Mouse (Mus musculus) layer of hippocampus, postnatal 25 days (tissue): Measurements from ENCODE around the gene Kif22. TPM values are rescaled to one million over a fixed set of nuclear protein-coding genes. Genes with fewer than 3 reads are reported as not detected.

Experiments used
- DNase-seq, 2 experiments: peaks; one replicate each; pipeline ENCODE4 v3.0.0; 2022; ENCODE audit warnings: mixed read lengths in 2 of 2, low spot score in 1 of 2; ENCODE audit errors: extremely low spot score in 1 of 2
- total RNA-seq, 2 experiments: library from RNA; stranded (reverse); gene quantifications; 2 replicates each; pipeline ENCODE4 v1.2.3; 2021

Gene Kif22
- total RNA-seq, 2 experiments from 2014 or later, result 6.7 to 8.7 TPM

DNA sequence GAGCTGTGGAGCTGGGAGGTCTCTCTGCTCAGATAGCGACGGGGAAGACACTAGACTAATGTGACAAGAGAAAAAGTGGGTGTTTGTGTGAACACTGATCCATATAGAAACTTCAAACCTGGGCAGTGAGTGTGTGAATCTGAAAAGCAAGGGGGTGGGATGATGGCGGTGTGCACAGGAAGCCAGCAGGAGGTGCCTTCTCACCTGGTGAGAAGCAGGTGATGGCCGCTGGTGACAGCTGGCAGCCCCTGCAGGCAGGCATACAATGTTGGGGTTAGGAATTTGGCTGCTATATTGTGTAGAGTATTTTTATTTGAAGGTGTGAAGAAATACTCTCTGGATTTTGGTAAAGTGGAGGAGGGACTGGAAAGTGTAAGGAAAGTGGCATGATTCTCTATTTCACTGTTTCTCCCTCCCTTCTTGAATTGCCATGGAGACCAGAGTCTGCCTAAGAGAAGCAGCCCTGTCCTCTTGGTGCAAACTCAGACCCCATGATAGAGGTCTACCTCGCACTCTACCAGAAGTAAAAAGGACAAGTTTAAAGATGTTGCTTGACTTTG lies 12.8 kb upstream of the Kif22 start:
- no peak for DNase-seq

DNA sequence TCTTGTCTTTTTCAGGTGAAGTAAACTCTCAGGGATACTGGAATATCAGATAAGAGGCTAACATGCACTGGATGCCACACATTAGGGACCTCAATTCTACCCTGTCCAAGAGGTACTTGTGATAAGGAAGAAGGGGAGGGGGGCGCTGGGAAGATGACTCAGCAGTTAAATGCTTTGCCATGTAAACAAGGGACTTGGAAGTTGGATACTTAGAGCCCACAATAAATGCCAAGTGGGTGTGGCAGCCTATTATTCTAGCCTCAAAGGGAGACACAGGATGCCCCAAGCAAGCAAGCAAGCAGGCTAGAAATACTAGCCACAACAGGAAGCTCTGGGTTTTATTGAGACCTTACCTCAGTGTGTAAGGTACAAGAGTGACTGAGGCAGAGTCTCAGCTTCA lies 11.0 kb downstream of the Kif22 start:
- DNase-seq, result no peak

DNA sequence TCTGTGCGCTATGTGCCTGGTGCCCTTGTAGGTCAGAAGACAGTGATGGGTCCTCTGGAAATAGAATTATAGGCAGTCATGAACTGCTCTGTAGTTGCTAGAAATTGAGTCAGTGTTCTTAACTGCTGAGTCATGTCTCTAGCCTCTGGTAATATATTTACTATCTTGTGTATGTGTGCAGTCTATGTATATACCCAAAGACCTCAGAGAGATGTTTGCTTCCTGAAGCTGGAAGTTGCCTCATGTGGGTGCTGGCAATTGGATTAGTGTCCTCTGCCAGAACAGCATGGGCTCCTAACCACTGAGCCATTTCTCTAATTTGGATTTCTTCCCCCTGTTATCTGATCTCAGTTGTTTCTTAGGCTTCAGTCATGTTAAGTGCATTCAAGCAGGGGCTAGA lies 12.1 kb downstream of the Kif22 start:
- no peak for DNase-seq

DNA sequence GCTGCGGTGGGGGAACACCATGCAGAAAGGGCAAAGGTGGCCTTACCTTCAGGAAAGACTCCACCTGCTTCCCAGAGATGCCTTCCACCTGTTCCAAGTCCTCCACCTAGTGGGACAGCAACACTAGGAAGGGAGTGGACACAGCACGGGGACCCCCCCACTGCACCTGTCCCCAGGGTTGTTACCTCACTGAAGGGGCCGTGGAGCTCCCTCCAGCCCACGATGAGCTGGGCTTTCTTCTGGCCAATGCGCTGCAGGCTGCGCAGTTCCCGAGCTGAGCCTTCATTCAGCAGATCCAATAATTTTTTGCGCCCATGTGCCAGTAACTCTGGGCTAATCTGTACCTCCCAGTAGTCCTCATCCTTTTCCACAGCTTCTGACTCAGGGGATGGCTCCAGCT lies 14.4 kb downstream of the Kif22 start:
- DNase-seq, result no peak

DNA sequence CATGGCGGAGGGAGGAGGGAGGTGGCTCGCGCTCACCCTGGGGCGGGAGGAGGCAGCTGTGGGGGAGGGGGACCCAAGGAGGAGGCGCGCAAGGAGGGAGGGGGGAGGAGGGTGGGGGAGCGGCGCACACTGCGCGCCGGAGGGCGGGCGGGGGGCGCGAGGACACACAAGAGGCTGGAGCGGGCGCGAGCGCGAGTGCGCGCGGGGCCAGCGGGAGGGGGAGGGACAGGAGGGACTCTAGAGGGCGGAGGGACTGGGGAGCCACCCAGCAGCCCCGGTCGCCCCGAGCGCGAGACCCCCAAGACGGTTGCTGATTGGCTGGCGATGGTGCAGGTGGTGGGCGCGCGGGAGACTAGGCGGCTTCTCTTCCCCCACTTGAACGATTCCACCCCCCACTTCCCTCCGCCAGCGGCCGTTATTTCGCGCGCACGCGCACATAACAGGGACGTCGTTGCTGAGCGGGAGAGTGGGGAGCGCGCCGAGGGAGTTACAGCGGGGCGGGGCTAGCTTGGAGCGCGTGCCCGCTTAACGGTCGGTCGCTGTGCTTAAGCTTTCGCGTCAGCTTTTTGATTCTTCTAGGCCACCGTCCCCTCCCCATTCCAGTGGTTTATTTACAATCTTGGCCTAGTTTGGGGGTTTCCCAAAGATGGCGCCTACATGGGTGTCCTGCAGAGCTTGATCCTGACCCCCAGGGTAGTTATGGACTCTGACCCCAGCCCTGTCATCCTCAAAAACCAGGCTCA lies 15.1 kb downstream of the Kif22 start, which contains the start of gene Maz:
Maz (minus strand) TSS at position 54 of the 743 bp plus-strand sequence.
- DNase-seq, result peak; percentile 97 to 98

DNA sequence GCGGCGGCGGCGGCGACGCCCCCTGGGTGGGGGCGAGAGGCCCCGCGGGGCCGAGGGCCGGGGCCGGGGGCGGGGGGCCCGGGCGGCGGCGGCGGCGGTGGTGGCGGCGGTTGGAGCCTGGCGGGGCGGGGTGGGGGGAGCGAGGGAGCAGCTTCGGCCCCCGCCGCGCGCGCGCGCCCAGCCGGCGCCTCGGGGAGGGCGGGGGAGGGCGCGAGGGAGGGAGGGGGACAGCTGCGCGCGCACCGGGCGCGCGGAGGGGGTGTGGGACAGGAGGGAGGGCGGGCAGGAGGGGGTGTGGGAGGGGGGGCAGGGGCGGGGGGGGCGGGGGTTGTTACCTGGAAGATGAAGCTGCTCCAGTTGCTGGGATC lies 15.7 kb downstream of the Kif22 start:
- peak in 1 of 2 experiments; percentile 53 for DNase-seq

DNA sequence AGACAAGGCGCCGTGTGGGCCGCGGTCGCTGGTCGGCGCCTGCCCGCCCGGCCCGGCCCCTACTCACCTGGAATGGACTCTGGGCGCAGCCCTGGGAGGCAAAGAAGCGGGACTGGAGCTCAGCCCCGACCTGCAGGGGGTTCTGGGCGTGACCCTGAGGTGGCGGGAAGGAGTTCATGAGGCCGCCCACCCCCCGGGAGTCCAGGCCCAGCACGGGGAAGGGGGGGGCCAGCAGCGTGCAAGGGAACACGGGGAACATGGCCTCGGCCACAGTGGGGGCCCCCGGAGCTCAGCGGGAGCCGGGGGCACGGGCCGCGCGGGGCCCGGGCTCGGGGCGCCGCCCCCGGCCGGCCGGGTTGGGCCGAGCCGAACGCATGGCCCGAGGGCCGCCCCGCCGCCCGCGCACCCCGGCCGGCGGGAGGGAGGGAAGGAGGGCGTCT lies 16.1 kb downstream of the Kif22 start:
- DNase-seq, result no peak

DNA sequence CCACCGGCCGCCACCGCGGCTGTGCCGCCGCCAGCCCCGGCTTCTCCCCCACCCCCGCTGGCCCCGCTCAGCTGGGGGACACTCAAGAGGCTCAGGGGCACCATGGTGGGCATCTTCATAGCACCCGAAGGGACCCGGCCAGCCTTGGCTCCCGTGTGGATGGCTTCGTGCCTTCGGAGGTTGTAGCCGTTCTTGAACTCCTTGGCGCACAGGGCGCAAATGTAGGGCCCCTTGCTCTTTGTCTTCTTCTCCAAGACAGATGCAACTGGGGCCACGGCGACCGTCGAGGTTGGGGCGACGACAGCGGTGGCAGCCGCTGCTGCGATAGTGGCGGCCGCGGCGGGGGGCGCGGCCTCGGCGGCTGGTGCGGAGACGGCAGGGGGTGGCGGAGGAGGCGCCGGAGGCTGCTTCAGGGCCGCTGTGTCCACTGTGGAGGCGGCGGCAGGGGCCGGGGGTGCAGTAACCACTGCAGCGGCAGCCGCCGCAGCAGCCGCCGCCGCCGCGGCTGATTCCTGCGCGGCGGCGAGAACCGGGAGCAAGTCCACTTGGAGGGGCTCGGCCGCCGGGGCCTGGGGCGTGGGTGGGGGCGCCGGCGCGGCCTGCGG lies 16.6 kb downstream of the Kif22 start:
- no peak for DNase-seq

DNA sequence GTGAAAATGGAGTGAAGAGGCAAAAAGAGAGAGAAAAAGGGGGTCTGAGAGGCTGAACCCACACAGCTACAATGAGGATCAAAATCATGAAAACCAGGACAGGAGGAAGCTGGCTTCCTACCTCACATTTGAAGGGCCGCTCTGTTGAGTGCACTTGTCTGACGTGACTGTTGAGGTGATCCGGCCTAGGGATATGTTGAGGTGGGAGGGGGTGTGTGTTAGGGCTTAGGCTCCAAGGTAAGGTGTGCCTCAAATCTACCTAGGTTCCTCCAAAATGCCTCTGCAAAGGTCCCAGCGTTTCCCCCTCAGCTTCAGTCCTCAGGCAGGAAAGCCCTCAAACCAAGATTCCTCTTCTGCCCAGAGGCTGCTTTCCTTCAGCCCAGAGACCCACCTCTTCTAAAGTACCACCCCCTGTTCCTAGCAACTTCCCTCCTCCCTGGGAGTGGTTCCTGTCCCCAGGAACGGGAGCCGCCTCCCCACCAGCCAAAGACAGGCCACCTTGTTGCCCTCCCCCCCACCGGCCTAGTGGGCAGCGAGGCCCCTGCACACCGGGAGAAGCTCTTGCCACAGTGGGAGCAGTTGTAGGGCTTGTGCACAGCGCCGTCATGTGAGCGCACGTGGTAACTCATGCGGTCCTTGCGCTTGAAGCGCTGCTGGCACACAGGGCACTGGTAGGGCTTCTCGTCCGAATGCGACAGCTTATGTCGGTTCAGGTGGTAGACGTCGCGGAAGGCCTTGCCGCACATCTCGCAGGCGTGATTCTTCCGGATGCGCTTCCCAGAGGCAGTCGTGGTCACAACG lies 17.3 kb downstream of the Kif22 start:
- peak; percentile 63 to 69 for DNase-seq

DNA sequence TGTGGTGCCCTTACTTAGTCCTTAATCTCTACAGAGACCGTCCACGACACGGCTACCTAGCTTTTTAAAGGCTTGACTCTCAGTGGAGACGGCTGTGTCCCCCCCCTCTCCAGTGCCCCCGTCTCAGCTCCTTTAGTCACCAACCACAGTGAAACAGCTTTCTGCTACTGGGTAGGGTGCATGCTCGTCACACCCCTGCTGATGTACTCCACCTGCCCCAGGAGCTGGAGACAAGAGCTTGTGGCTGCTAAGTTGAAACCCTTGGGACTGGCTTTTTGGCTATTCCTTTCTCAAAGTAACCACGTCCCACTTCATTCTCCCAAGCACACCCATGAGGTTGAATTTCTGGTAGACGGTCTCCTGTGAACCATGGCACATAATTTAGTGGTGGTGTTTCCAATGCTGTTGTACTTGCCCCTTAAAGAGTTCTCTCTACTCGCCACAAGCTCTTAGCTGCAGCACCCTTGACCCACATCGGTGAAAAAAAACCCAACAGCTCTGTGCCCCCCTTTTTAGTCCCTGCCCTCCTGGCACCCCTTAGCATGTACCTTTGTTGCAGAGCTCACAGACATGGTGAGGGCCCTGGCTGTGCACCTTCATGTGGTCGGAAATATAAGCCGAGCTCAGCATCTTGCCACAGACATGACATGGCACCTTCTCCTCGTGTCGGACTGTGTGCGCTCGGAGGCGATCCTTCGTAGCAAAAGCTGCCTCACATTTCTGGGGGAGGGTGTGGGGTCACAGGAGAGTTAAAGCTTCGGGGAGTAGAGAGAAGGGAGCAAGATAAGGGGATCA lies 18.2 kb downstream of the Kif22 start:
- DNase-seq, result no peak

DNA sequence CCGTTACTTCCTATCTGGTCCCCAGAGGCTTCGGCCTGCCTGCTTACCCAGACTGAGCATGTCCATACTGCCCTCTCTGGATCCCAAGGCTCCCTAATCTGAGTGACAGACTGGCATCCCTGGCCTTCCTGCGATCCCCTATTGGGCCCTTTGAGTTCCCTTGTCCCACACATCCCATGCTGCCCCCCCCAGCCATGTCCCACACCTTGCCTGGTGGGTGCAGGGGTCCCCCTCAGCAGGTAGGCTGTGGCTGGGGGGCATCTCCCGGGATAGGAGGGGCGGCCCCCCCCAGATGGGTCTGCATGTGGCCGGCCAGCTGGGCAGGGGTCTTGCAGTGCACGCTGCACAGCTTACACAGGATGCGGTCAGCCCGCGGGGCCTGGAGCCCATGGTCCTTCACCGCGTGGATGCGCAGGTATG lies 19.0 kb downstream of the Kif22 start:
- no peak for DNase-seq

DNA sequence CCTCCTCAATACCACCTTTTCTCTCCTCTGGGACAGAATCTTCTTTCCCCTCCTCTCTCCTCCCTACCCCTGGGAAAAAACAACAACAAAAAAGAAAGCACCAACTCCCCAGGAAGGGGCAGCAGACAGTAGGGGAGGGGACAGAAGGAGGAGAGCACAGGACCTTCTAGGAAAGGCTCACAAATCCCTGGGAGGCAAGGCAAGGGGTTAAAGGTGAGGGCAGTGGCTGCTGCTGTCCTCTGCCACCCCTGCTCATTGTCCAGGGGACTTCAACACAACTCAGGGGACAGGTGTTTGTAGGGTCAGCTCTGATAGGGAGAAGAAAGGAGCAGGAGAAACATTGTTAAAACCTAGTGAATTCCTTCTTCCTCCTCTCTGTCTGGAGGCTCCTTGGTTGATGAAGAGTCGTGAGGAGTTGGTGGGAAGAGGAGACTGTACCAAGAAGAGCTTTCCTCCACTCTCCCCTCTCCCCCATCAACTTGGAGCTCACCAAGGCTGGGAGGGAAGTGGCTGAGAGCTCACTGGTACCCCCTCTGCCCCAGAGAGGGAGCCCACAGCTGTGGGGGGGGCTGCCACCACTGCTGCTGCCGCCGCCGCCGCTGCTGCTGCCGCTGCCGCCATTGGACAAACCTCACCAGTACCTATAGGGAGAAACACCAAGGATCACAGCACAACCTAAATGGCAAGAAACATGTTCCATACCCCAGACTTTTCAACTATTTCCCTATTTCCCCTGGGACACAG lies 19.6 kb downstream of the Kif22 start:
- no peak for DNase-seq

DNA sequence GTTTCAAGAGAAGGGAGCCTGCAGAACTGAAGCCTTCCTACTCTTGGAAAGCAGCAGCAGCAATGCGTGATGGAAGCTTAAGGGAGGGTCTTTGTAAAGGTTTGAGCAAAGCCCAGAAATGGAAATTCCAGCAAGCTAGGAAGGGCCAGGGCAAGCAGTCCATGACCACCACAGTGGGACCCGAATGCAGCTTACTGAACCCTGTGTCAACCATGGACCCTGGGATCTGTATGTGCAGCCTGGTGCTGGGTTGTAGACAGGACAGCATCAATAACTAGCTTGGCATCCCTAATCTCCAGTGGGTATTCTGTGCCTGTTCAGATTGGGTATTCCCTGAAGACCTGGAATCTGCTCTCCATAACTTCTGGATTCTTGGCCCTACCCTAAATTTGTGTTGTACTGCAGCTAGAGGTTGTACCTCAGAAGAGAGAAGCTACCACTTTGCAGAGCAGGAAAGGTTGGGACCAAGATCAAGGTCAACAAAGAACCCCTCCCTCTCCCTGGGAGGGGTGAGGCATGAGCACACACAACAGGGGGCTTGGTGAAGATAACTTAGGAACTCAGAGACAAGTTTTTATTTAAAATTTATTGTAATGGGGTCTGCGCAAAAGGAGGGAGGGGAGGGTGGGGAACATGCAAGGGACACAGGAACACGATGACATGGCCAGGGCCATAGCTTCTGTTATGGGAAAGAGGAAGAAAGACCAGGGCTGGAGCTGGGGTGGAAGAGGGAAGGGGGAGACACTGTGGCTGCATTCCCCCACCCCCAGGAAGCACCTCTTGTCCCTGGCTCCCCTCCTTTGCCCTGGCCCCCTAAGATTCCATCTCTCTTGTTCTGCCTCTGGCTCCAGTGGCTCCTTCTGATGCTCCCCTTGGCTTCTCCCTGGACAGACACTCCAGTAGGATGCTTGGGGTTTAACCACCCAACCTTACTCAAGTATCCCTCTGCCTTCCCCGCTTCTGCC lies 20.4 kb downstream of the Kif22 start:
- DNase-seq, result no peak

DNA sequence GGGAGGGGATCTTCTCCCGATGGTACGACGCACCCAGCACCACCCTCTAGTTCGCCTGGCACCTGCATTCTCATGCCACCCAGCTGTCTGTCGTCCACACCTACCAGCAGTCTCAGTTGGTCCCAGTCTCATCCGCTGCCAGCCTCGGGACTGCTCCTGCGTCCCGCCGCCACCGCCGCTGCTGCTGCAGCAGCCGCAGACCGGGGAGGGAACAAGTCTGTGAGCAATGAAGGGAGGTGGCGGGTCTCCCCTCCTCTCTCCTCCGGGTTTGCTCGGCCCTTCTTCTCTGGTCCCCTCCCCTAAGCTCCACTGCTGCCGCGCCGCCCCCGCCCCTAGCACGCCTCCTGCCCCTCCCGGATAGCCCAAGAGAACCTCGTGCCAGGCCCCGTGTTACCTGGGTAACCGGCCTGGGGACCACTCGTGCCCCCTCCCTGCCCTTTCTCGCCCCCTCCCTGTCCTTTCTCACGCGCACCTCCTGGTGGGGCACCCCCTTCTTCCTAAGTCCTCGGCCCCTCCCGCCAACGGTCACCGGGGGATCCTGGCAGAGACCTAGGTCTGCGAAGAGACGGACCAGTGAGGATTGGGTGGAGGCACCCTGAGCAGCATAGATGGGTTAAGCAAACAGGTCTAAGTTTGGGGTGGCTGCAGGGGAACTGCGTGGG lies 21.2 kb downstream of the Kif22 start, which contains the start of the genes Gm42742 and Prrt2:
Gm42742 (minus strand) TSS at position 197 of the 662 bp plus-strand sequence.
Prrt2 (minus strand) TSS at position 311 of the 662 bp plus-strand sequence.
- DNase-seq, result peak in 1 of 2 experiments; percentile 62

DNA sequence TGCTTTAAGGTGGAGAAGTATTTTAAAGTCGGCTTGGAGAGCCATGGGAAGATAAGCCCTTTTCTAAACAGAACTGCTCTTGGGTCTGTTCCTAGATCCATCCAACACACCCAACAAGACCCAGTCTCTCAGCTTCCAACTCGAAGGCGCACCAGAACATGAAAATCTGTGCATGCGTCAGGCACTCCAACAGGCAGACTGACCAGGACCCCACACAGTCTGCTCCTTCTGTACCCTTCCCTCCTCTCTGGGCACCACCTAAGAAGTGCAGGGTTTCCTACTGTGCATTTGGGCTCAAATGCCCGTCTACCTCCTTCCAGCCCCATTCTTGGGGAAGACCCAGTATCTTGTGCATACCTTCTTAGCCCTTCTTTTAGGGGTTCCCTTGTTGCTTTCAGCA lies 21.8 kb downstream of the Kif22 start:
- no peak for DNase-seq

DNA sequence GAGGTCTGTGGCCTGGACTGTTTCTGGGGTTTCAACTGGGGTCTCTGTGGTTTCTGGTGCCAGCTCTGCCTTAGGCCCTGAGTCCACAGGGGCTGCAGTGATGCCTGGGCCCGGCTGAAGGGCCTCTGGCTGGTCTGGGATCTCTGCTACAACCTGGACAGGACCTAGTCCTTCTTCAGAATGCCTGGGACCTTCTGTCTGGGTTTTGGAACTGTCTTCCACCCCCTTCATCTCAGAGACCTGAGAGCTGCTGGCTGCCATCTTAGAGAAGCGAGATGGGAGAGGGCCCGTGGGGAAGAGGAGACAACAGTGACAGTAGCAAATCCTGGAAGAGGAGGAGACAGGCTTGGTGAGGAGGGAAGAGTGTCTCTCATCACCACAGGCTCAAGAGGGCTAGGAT lies 22.2 kb downstream of the Kif22 start:
- DNase-seq, result no peak

DNA sequence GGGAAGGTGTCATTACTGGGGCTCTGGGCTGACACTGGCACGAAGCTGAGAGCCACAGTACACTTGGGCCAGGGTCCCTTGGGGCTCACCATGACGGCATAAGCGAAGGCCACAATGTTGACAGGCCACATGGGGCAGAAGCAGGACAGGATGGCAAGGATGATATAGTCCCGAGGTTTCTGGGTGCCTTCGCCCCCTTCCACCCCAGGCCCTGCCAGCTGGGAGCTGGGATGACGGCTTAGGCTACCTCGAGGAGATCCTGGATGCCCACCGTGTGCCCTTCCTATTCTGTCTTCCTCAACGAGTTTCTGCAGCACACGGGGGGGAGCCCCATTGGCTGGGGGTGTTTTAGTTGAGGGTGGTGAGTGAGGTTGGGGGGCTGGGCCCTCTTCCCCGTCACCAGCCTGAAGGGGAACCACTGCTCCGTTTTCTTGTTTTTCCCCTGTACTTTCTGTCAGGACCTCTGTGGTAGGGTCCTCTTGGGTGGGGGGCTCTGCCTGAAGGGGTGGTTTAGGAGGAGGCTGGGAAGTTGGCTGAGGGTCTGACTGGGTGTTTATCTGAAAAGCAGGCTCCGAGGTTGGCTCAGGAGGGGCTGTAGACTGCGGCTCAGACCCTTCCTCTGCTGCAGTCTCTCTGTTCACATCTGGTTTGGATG lies 22.8 kb downstream of the Kif22 start:
- DNase-seq, result no peak
